Mouse (Mus musculus) kidney, postnatal 0 days (tissue): ENCODE measurements at regions not wholly inside any gene's neighbourhood (a gene's known extent, or its start where the extent isn't known, plus 50 kb on each side); places are given as distances from the start of the nearest gene placed in this dataset.
A peak's percentile ranks its signal among the peaks of the same experiment; 100 is the strongest.

Source experiments
- ATAC-seq: fragments of 200-750 bp; cut with Nextera tagmentation; replicated peaks from 2 replicates; pipeline ENCODE4 v1.8.0; 2017; ENCODE audit warnings: low read depth, moderate number of reproducible peaks, moderate TSS enrichment, moderate library complexity; ENCODE audit not compliant: low FRiP score
- DNase-seq: peaks from one replicate; pipeline ENCODE4 v3.0.0-alpha.2; 2016; ENCODE audit warnings: low spot score
- H3K27ac ChIP-seq: fragments of 300-500 bp; sonication (generic); 2 replicates; pipeline ENCODE4 v1.5.1; 2014; ENCODE audit warnings: mild to moderate bottlenecking
- H3K27me3 ChIP-seq: fragments of 300-500 bp; sonication (generic); 2 replicates; pipeline ENCODE4 v1.6.1; 2014; ENCODE audit warnings: low read length, mixed read lengths; ENCODE audit not compliant: insufficient read depth
- H3K36me3 ChIP-seq: fragments of 300-500 bp; sonication (generic); 2 replicates; pipeline ENCODE4 v1.6.1; 2014; ENCODE audit warnings: low read length, mixed read lengths; ENCODE audit not compliant: insufficient read depth
- H3K4me1 ChIP-seq: fragments of 300-500 bp; sonication (generic); replicated peaks from 2 replicates; pipeline ENCODE4 v1.6.1; 2014; ENCODE audit warnings: antibody characterized with exemption, low read length, mixed read lengths; ENCODE audit not compliant: insufficient read depth
- H3K4me2 ChIP-seq: fragments of 300-500 bp; sonication (generic); 2 replicates; pipeline ENCODE4 v1.6.1; 2014; ENCODE audit warnings: mild to moderate bottlenecking, low read length, moderate library complexity, mixed read lengths
- H3K4me3 ChIP-seq: fragments of 300-500 bp; sonication (generic); replicated peaks from 2 replicates; pipeline ENCODE4 v1.5.1; 2014; ENCODE audit warnings: low read depth, low read length
- H3K9ac ChIP-seq: fragments of 300-500 bp; sonication (generic); 2 replicates; pipeline ENCODE4 v1.6.1; 2014; ENCODE audit warnings: low read depth, low read length
- H3K9me3 ChIP-seq: fragments of 300-500 bp; sonication (generic); replicated peaks from 2 replicates; pipeline ENCODE4 v1.6.1; 2016; ENCODE audit warnings: low read length, inconsistent platforms, mixed read lengths
- CTCF ChIP-seq: IDR thresholded peaks from 2 replicates; pipeline ENCODE4 v1.5.1; 2016; ENCODE audit warnings: antibody characterized with exemption, low read depth, mild to moderate bottlenecking, moderate library complexity
- WGBS: fragments of 180-500 bp; shearing (Covaris S2); extraction: QIAGEN DNeasy Blood & Tissue Kit; methylation state at CpG from one replicate; pipeline ENCODE4 v1.1.7; 2014; 5-methylcytosine and 5-hydroxymethylcytosine counted together

DNA sequence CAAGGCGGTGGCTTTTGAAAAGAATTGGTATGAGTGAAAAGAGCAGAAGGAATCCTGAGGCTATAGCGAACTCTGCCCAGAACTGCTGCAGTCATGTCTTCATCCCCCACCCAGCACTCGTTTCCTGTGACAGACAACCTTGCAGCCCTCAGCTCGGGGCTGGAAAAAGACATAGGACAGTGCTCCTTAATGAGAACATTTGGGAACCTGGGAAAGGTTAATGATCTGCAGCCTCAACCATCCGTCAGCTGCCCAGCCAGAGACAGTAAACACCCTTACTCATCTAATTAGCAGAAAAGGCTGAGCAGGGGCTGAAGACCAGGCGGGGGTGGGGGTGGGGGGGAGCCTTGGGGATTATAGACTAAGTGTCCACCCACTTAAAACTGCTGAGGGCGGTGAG lies 76.3 kb upstream of the Arhgap36 start:
- WGBS, result 36% methylated on average over 7 of the region's 7 CpGs
- no peak overlapping the region for H3K9ac ChIP-seq
- no peak overlapping the region for H3K4me3 ChIP-seq
- ATAC-seq (0 out of 2 replicates have a peak, but pooled peaks have one; percentile 43), DNase-seq (peak; percentile 1)
- no peaks in the 10 kb centered on the region for H3K9me3 ChIP-seq
- no peaks in the 10 kb centered on the region for H3K27me3 ChIP-seq
- H3K27ac ChIP-seq, result no peak overlapping the region
- no peaks in the 10 kb centered on the region for H3K36me3 ChIP-seq
- H3K4me1 ChIP-seq, result no peaks in the 10 kb centered on the region
- TF ChIP-seq CTCF, result no peak
- H3K4me2 ChIP-seq, result no peak overlapping the region

DNA sequence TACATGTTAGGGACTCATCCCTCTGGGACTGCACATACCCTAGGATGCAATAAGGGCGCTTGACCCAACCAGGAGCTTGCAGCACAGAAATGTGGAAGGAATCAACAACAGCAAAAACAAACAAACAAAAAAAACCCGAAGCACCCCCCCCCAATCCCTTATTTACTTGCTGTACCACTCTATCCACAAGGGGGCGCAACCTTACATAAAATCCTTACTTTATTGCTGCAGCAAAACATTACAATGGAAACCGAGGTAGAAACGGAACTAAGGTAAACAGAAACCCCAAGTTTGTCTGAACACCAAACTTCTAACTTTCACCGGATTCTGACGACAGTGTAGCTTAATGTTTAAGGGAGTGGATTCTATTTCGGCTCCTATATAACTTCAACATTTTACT lies 86.7 kb upstream of the Arhgap36 start:
- no peaks in the 10 kb centered on the region for H3K36me3 ChIP-seq

DNA sequence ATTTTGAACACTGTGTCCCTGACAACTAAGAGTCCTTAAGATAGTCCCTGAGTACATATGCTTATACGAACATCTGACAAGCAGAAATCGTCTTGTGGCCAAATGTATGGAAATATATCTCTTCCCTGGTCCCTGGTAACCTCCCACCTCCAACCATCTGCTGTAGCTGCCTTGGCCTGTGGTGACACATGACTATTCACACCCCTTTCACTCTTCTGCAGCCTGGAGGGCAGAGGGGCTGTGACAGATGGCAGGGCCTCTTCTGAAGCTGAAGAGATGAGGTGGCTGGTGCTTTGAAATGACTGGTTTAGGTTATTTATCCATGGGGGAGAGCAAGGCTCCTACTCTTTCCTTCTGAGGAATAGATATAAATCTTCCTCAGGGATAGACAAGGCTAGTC lies 82.3 kb upstream of the Enox2 start:
- H3K4me3 ChIP-seq, result no peak overlapping the region
- no peak overlapping the region for H3K9ac ChIP-seq
- DNase-seq, result no peak
- H3K27ac ChIP-seq, result no peak overlapping the region
- ATAC-seq, result no peak
- H3K4me1 ChIP-seq, result no peaks in the 10 kb centered on the region
- WGBS, result 47% methylated on average over 2 of the region's 2 CpGs
- H3K27me3 ChIP-seq, result no peaks in the 10 kb centered on the region
- no peaks in the 10 kb centered on the region for H3K36me3 ChIP-seq
- no peaks in the 10 kb centered on the region for H3K9me3 ChIP-seq
- no peak overlapping the region for H3K4me2 ChIP-seq
- no peak for TF ChIP-seq CTCF

More for the DNA sequence above, 86.7 kb upstream of the Arhgap36 start:
- H3K9ac ChIP-seq, result no peak overlapping the region
- H3K4me3 ChIP-seq, result no peak overlapping the region
- ATAC-seq (no peak), DNase-seq (peak; percentile 27)
- no peak overlapping the region for H3K27ac ChIP-seq
- WGBS, result 28% methylated on average over 8 of the region's 8 CpGs
- no peaks in the 10 kb centered on the region for H3K27me3 ChIP-seq
- TF ChIP-seq CTCF, result peak; percentile 66
- no peaks in the 10 kb centered on the region for H3K9me3 ChIP-seq
- no peaks in the 10 kb centered on the region for H3K4me1 ChIP-seq
- no peak overlapping the region; the same call in 1 of the 2 replicates for H3K4me2 ChIP-seq

DNA sequence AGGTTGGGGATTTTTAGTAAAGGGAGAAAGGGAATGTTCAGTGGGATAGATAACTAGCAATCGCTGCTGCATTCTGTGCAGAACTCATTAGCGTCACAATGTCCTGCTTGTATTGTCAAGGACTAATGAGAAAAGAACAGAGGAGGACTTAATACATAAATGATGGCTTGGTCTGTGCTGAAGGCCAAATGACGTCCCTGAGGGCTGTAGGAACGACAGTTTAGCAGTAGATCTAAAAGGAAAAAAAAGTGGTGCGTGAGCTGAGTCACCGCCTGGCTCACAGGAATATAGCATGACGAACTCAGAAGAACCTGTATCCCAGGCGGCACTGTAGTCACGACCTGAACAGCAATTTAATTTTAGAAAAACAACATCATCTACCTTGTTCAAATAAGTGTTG lies 81.3 kb upstream of the Enox2 start:
- H3K4me3 ChIP-seq, result no peak overlapping the region
- H3K9me3 ChIP-seq, result no peaks in the 10 kb centered on the region
- DNase-seq, result no peak
- WGBS, result 71% methylated on average over 9 of the region's 9 CpGs
- no peak overlapping the region for H3K27ac ChIP-seq
- no peaks in the 10 kb centered on the region for H3K4me1 ChIP-seq
- no peak overlapping the region for H3K4me2 ChIP-seq
- no peak for TF ChIP-seq CTCF
- H3K9ac ChIP-seq, result no peak overlapping the region
- no peak for ATAC-seq
- H3K36me3 ChIP-seq, result no peaks in the 10 kb centered on the region
- H3K27me3 ChIP-seq, result no peaks in the 10 kb centered on the region

DNA sequence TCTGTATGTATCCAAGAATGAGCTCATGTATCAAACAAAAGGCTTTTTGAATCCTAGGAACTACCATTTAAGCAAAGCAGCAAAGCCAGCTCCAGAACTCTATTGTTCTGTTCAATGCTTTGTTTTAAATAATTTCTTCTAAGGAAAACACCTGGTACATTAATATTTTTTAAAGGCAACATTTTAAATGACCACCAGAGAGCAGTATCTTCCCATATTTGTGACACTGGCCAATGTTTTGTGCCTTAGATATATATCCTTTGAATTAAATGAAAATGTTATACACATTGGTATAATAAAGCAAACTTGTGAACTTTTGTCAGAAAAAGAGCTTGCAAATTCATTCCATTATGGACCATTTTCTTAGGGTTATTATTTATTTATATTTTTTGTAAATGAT lies 58.4 kb upstream of the Enox2 start:
- H3K4me2 ChIP-seq, result no peak overlapping the region
- TF ChIP-seq CTCF, result peak; percentile 64
- no peaks in the 10 kb centered on the region for H3K27me3 ChIP-seq
- no peak for ATAC-seq
- DNase-seq, result peak; percentile 37
- no peak overlapping the region for H3K9ac ChIP-seq
- no peak overlapping the region for H3K27ac ChIP-seq
- no peaks in the 10 kb centered on the region for H3K9me3 ChIP-seq
- no peak overlapping the region for H3K4me3 ChIP-seq
- H3K4me1 ChIP-seq, result no peaks in the 10 kb centered on the region
- no peaks in the 10 kb centered on the region for H3K36me3 ChIP-seq
